Comparison of ENCODE assay signal across 17 mouse cellular contexts in the genomic region with DNA sequence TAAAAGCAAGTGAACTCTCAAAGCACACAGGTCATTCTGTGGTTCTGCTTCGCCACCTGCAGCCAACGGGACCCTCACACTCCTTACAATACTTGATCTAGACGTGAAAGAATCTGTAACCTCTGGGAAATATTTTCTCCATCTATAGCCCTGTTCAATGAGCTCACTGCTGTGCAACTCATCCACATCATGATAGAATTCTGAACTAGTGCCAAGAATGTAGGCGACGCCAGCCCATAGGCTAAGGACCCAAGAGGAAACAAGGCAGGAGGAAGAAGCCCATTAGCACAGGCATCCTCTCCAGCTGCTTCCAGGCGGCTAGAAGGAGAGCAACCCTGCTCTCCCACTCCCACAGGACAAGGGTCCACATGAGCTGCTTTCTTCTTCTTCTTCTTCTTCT.
DNase-seq lines count a peak whose midpoint lies in the region; ATAC-seq and TF ChIP-seq lines count a peak whose summit lies in the region.
"Had no signal": no experiment of that assay in that cellular context is flagged by ENCODE, and none has a peak within 500 bp of the region (broad histone marks: within the 10 kb centered on the region; RNA-seq: fewer than 3 reads in every experiment).

No protein-coding gene starts in this region.

- H3K27ac ChIP-seq in heart, embryonic 12.5 days (ENCODE audit: poor library complexity, severe bottlenecking) = peak overlapping the region; percentile 91
- peak overlapping the region; percentile 69 for H3K27ac ChIP-seq in kidney, embryonic 15.5 days
- peak overlapping the region; percentile 16; the same call in 1 of the 2 replicates for H3K27ac ChIP-seq in stomach, embryonic 14.5 days (ENCODE audit: low read length)
- H3K27ac ChIP-seq in stomach, postnatal 0 days (replicated peaks) = no peak overlapping the region
- H3K27ac ChIP-seq: layer of hippocampus, adult 2 months; left cerebral cortex, adult 2 months had no signal

- TF ChIP-seq CTCF in stomach, postnatal 0 days (IDR thresholded peaks at IDR 0.05; ENCODE audit: low read depth) = no peak

- WGBS in heart, embryonic 12.5 days = 33% methylated on average over 6 of the region's 6 CpGs
- 44% methylated on average over 6 of the region's 6 CpGs for WGBS in kidney, embryonic 15.5 days
- 38% methylated on average over 6 of the region's 6 CpGs for WGBS in stomach, embryonic 14.5 days
- WGBS in stomach, postnatal 0 days = 38% methylated on average over 6 of the region's 6 CpGs

- H3K27me3 ChIP-seq in heart, embryonic 12.5 days (replicated peaks) = no peaks in the 10 kb centered on the region
- no peaks in the 10 kb centered on the region for H3K27me3 ChIP-seq in kidney, embryonic 15.5 days
- H3K27me3 ChIP-seq in stomach, embryonic 14.5 days (ENCODE audit: control insufficient read depth, insufficient read depth, low read length) = no peaks in the 10 kb centered on the region
- no peaks in the 10 kb centered on the region for H3K27me3 ChIP-seq in stomach, postnatal 0 days (ENCODE audit: control insufficient read depth, insufficient read depth, low read length)

- H3K4me1 ChIP-seq in heart, embryonic 12.5 days (replicated peaks) = peaks cover 72% of the 10 kb centered on the region
- peaks cover 68% of the 10 kb centered on the region for H3K4me1 ChIP-seq in kidney, embryonic 15.5 days
- peaks cover 31% of the 10 kb centered on the region for H3K4me1 ChIP-seq in stomach, embryonic 14.5 days (ENCODE audit: control insufficient read depth, insufficient read depth, low read length)
- peaks cover 4% of the 10 kb centered on the region; the same call in 1 of the 2 replicates for H3K4me1 ChIP-seq in stomach, postnatal 0 days (replicated peaks; ENCODE audit: control insufficient read depth, insufficient read depth)

- H3K4me2 ChIP-seq in heart, embryonic 12.5 days = no peak overlapping the region; the same call in 1 of the 2 replicates
- H3K4me2 ChIP-seq in kidney, embryonic 15.5 days = no peak overlapping the region
- no peak overlapping the region for H3K4me2 ChIP-seq in stomach, embryonic 14.5 days (replicated peaks; ENCODE audit: low read depth, low read length)
- no peak overlapping the region for H3K4me2 ChIP-seq in stomach, postnatal 0 days (replicated peaks; ENCODE audit: low read depth)
- H3K4me2 ChIP-seq: liver, embryonic 11.5 days; midbrain, embryonic 11.5 days had no signal

- no peaks in the 10 kb centered on the region for H3K9me3 ChIP-seq in heart, embryonic 12.5 days (replicated peaks)
- no peaks in the 10 kb centered on the region for H3K9me3 ChIP-seq in kidney, embryonic 15.5 days (replicated peaks)
- no peaks in the 10 kb centered on the region for H3K9me3 ChIP-seq in stomach, embryonic 14.5 days (ENCODE audit: control insufficient read depth, low read depth, low read length)
- no peaks in the 10 kb centered on the region for H3K9me3 ChIP-seq in stomach, postnatal 0 days (ENCODE audit: control insufficient read depth, low read length)

- no peak overlapping the region for H3K9ac ChIP-seq in heart, embryonic 12.5 days
- H3K9ac ChIP-seq in kidney, embryonic 15.5 days = no peak overlapping the region
- H3K9ac ChIP-seq in stomach, embryonic 14.5 days (replicated peaks; ENCODE audit: low read depth, low read length) = no peak overlapping the region
- H3K9ac ChIP-seq in stomach, postnatal 0 days (ENCODE audit: low read length) = no peak overlapping the region

- no peaks in the 10 kb centered on the region for H3K36me3 ChIP-seq in heart, embryonic 12.5 days
- no peaks in the 10 kb centered on the region for H3K36me3 ChIP-seq in kidney, embryonic 15.5 days
- H3K36me3 ChIP-seq in stomach, embryonic 14.5 days (ENCODE audit: control insufficient read depth, insufficient read depth, low read length) = no peaks in the 10 kb centered on the region
- no peaks in the 10 kb centered on the region for H3K36me3 ChIP-seq in stomach, postnatal 0 days (ENCODE audit: control insufficient read depth, insufficient read depth, low read length)

- no peak overlapping the region for H3K4me3 ChIP-seq in heart, embryonic 12.5 days
- no peak overlapping the region for H3K4me3 ChIP-seq in kidney, embryonic 15.5 days (replicated peaks)
- H3K4me3 ChIP-seq in stomach, embryonic 14.5 days (ENCODE audit: low read depth, low read length) = no peak overlapping the region
- no peak overlapping the region for H3K4me3 ChIP-seq in stomach, postnatal 0 days (ENCODE audit: low read depth, low read length)
- H3K4me3 ChIP-seq: layer of hippocampus, adult 2 months; left cerebral cortex, adult 2 months; myocyte had no signal

- TF ChIP-seq EP300 in stomach, postnatal 0 days (optimal IDR thresholded peaks at IDR 0.05) = no peak

- no peak for DNase-seq in heart, adult 9 months (ENCODE audit: low spot score in 2 of 2)
- DNase-seq in kidney, postnatal 25 days = no peak
- no peak for DNase-seq in stomach, postnatal 0 days (ENCODE audit: low spot score)
- DNase-seq in left cerebral cortex, adult 9 months (ENCODE audit: low spot score in 2 of 2) = no peak
- DNase-seq: B cell, adult 2 months; cerebellum, postnatal 10 days; embryo, embryonic 11 days; thymus, postnatal 14 days had no signal

- ATAC-seq in heart, embryonic 12.5 days (ENCODE audit: insufficient number of reproducible peaks, low FRiP score) = 0 out of 2 replicates have a peak, but pooled peaks have one; percentile 39
- ATAC-seq in kidney, embryonic 15.5 days (replicated peaks; ENCODE audit: low FRiP score) = peak; percentile 34; the same call in 1 of the 2 replicates
- ATAC-seq in stomach, embryonic 14.5 days (ENCODE audit: insufficient number of reproducible peaks, insufficient read depth, low FRiP score, low read depth) = peak; percentile 42; the same call in 1 of the 2 replicates
- no peak for ATAC-seq in stomach, postnatal 0 days (ENCODE audit: low FRiP score, low TSS enrichment)
- ATAC-seq: forebrain, embryonic 16.5 days had no signal
